ENCODE assay signal across 9 mouse cellular contexts in genomic region chr11:98944897-98945604, GRCm38 (mm10). TPM values are rescaled to one million over a fixed set of nuclear protein-coding genes. Genes with fewer than 3 reads are reported as not detected.
DNase-seq lines count a peak whose midpoint lies in the region; ATAC-seq and TF ChIP-seq lines count a peak whose summit lies in the region.
"Had no signal": no experiment of that assay in that cellular context is flagged by ENCODE, and none has a peak within 500 bp of the region (broad histone marks: within the 10 kb centered on the region; RNA-seq: fewer than 3 reads in every experiment).

No protein-coding gene starts in this region.

- intact Hi-C loops in heart, adult 2 months (cut with DNase I): no loop called here

- ATAC-seq in embryonic facial prominence, embryonic 15.5 days (ENCODE audit: insufficient number of reproducible peaks, low FRiP score, low TSS enrichment, low read depth): no peak
- no peak for ATAC-seq in liver, embryonic 16.5 days (ENCODE audit: low read depth)
- no peak for ATAC-seq in erythroid progenitor cell, adult 5-6 weeks (replicated peaks; ENCODE audit: low FRiP score, poor library complexity, severe bottlenecking)

- WGBS in heart, adult 2 months: 63% methylated on average over 11 of the region's 11 CpGs
- WGBS in embryonic facial prominence, embryonic 15.5 days: 32% methylated on average over 11 of the region's 11 CpGs
- 38% methylated on average over 11 of the region's 11 CpGs for WGBS in liver, embryonic 16.5 days (ENCODE audit: insufficient replicate concordance)

- no peaks in the 10 kb centered on the region for H3K9me3 ChIP-seq in embryonic facial prominence, embryonic 15.5 days (replicated peaks)
- no peaks in the 10 kb centered on the region for H3K9me3 ChIP-seq in liver, embryonic 16.5 days (replicated peaks; ENCODE audit: control insufficient read depth, low read length)

- H3K27ac ChIP-seq in heart, adult 2 months: peak overlapping the region; percentile 71; the same call in 1 of the 2 replicates
- peak overlapping the region; percentile 96 for H3K27ac ChIP-seq in embryonic facial prominence, embryonic 15.5 days (replicated peaks)
- peak overlapping the region; percentile 57; the same call in 1 of the 2 replicates for H3K27ac ChIP-seq in liver, embryonic 16.5 days (ENCODE audit: low read length)

- TF ChIP-seq POLR2A in heart, adult 2 months (IDR thresholded peaks at IDR 0.05; ENCODE audit: insufficient read depth, low read depth, low read length): no peak

- TF ChIP-seq CTCF in heart, adult 2 months (IDR thresholded peaks at IDR 0.05): no peak

- H3K4me3 ChIP-seq in heart, adult 2 months: no peak overlapping the region
- no peak overlapping the region for H3K4me3 ChIP-seq in embryonic facial prominence, embryonic 15.5 days (replicated peaks)
- H3K4me3 ChIP-seq in liver, embryonic 16.5 days (ENCODE audit: low read depth, low read length): no peak overlapping the region
- H3K4me3 ChIP-seq: erythroblast, embryonic 14.5 days had no signal

- no peak for TF ChIP-seq EP300 in heart, adult 2 months (IDR thresholded peaks at IDR 0.05; ENCODE audit: insufficient read depth, low read depth, low read length)

- H3K36me3 ChIP-seq in heart, adult 2 months (ENCODE audit: control insufficient read depth, insufficient read depth, low read length): no peaks in the 10 kb centered on the region
- peaks cover 1% of the 10 kb centered on the region; the same call in 1 of the 2 replicates for H3K36me3 ChIP-seq in embryonic facial prominence, embryonic 15.5 days
- H3K36me3 ChIP-seq in liver, embryonic 16.5 days (ENCODE audit: control insufficient read depth, insufficient read depth): no peaks in the 10 kb centered on the region

- peaks cover 44% of the 10 kb centered on the region for H3K4me1 ChIP-seq in heart, adult 2 months (ENCODE audit: control insufficient read depth, insufficient read depth, low read length)
- H3K4me1 ChIP-seq in embryonic facial prominence, embryonic 15.5 days: peaks cover 92% of the 10 kb centered on the region
- peaks cover 80% of the 10 kb centered on the region for H3K4me1 ChIP-seq in liver, embryonic 16.5 days (ENCODE audit: control insufficient read depth, low read depth, low read length)

- H3K9ac ChIP-seq in heart, adult 2 months (ENCODE audit: low read depth, low read length): no peak overlapping the region
- no peak overlapping the region for H3K9ac ChIP-seq in embryonic facial prominence, embryonic 15.5 days
- no peak overlapping the region for H3K9ac ChIP-seq in liver, embryonic 16.5 days (ENCODE audit: low read depth, low read length)

- H3K79me2 ChIP-seq in heart, adult 2 months (replicated peaks; ENCODE audit: control insufficient read depth, insufficient read depth, low read length): peaks cover 3% of the 10 kb centered on the region; the same call in 1 of the 2 replicates

- H3K27me3 ChIP-seq in heart, adult 2 months (ENCODE audit: control insufficient read depth, insufficient read depth, low read length): no peaks in the 10 kb centered on the region
- H3K27me3 ChIP-seq in embryonic facial prominence, embryonic 15.5 days: no peaks in the 10 kb centered on the region
- no peaks in the 10 kb centered on the region for H3K27me3 ChIP-seq in liver, embryonic 16.5 days (ENCODE audit: control insufficient read depth, insufficient read depth, low read depth, low read length)

- peak; percentile 7 to 22 for DNase-seq in heart, adult 2 months
- DNase-seq in heart, adult 9 months (ENCODE audit: low spot score in 2 of 2): no peak
- DNase-seq in CD4-positive helper T cell, adult 2 months (ENCODE audit: low read depth, low spot score): peak; percentile 85
- DNase-seq in layer of hippocampus, adult 11-12 months (ENCODE audit: low spot score): no peak
- DNase-seq in adrenal gland, postnatal 25 days: no peak

- H3K4me2 ChIP-seq in embryonic facial prominence, embryonic 15.5 days (replicated peaks): peak overlapping the region; percentile 80
- no peak overlapping the region for H3K4me2 ChIP-seq in liver, embryonic 16.5 days (ENCODE audit: low read depth, low read length)

RNA-seq across cellular contexts. Expression of gene Rara, which starts 17.4 kb away (rescaled TPM):
- total RNA-seq in heart, adult 2 months (2021): 10 to 100 TPM; 10.1 to 12.8 TPM
- 7.1 and 10.9 TPM in 2 replicates for polyA plus RNA-seq in heart, adult 2 months (2012; rRNA removed)
- polyA plus RNA-seq in embryonic facial prominence, embryonic 15.5 days (2015; fragmentation: Nextera tagmentation; extraction: Ambion mirVana): 50.0 and 53.5 TPM in 2 replicates
- 4.2 and 5.4 TPM in 2 replicates for polyA plus RNA-seq in liver, embryonic 16.5 days (2015; fragmentation: Nextera tagmentation; extraction: Ambion mirVana)
- total RNA-seq in erythroid progenitor cell, adult 5-6 weeks (2015; ENCODE audit: low replicate concordance): 4.3 and 18.4 TPM in 2 replicates
- 0.51 and 1.4 TPM in 2 replicates for total RNA-seq in erythroid progenitor cell, adult 5-6 weeks (2017; ENCODE audit: low replicate concordance)
- total RNA-seq in adrenal gland, postnatal 25 days (2021): 21.8 and 27.7 TPM in 2 replicates

RNA-seq across cellular contexts. Expression of gene Cdc6, which starts 37.5 kb away (rescaled TPM):
- under 1 TPM; 0.13 to 0.32 TPM for total RNA-seq in heart, adult 2 months (2021)
- 0.14 and 0.26 TPM in 2 replicates for polyA plus RNA-seq in heart, adult 2 months (2012; rRNA removed)
- 22.6 and 22.7 TPM in 2 replicates for polyA plus RNA-seq in embryonic facial prominence, embryonic 15.5 days (2015; fragmentation: Nextera tagmentation; extraction: Ambion mirVana)
- polyA plus RNA-seq in liver, embryonic 16.5 days (2015; fragmentation: Nextera tagmentation; extraction: Ambion mirVana): 52.7 and 57.3 TPM in 2 replicates
- total RNA-seq in erythroid progenitor cell, adult 5-6 weeks (2015; ENCODE audit: low replicate concordance): 72.4 and 84.3 TPM in 2 replicates
- total RNA-seq in erythroid progenitor cell, adult 5-6 weeks (2017; ENCODE audit: low replicate concordance): 96.1 and 116 TPM in 2 replicates
- 1.7 and 4.3 TPM in 2 replicates for total RNA-seq in adrenal gland, postnatal 25 days (2021)

RNA-seq across cellular contexts. Expression of gene Gjd3, which starts 37.8 kb away (rescaled TPM):
- total RNA-seq in heart, adult 2 months (2021): under 1 TPM; 0.27 to 0.31 TPM
- polyA plus RNA-seq in heart, adult 2 months (2012; rRNA removed): 0.94 and 1.6 TPM in 2 replicates
- 0.96 and 1.1 TPM in 2 replicates for polyA plus RNA-seq in embryonic facial prominence, embryonic 15.5 days (2015; fragmentation: Nextera tagmentation; extraction: Ambion mirVana)
- polyA plus RNA-seq in liver, embryonic 16.5 days (2015; fragmentation: Nextera tagmentation; extraction: Ambion mirVana): 0.15 TPM in 1 of 2 replicates, not detected in the other
- total RNA-seq in erythroid progenitor cell, adult 5-6 weeks (2015; ENCODE audit: low replicate concordance): not detected in 2 replicates
- not detected in 2 replicates for total RNA-seq in erythroid progenitor cell, adult 5-6 weeks (2017; ENCODE audit: low replicate concordance)
- total RNA-seq in adrenal gland, postnatal 25 days (2021): not detected in 2 replicates
- polyA plus RNA-seq: erythroblast, embryonic 14.5 days had no signal

Comparison
In these comparisons a context has a peak if more than half of its experiments do, and no peak if none do; other contexts are left out.
1. DNase-seq: peak in heart, adult 2 months (2 of 2) and CD4-positive helper T cell, adult 2 months (single experiment); none in heart, adult 9 months (0 of 2), layer of hippocampus, adult 11-12 months (single experiment) and adrenal gland, postnatal 25 days (single experiment).
2. RNA of gene Cdc6, which starts 37.5 kb away (total RNA-seq): 72.4 to 116 TPM in erythroid progenitor cell, adult 5-6 weeks; 1.7 to 4.3 TPM in adrenal gland, postnatal 25 days and 0.13 to 0.32 TPM in heart, adult 2 months; every median in the first group is over 10 times any median in the second.
3. Peak in every context shown above with its lines, with median percentiles within 50 percentile points of each other: H3K27ac ChIP-seq.